In genomic region chr19:55063272-55063671, GRCm38 (mm10) we compare ENCODE assay signal across 7 mouse cellular contexts.
DNase-seq lines count a peak whose midpoint lies in the region; ATAC-seq and TF ChIP-seq lines count a peak whose summit lies in the region.

No protein-coding gene starts in this region.

- H3K9ac ChIP-seq in neural tube, embryonic 12.5 days, result no peak overlapping the region
- H3K9ac ChIP-seq in embryonic facial prominence, embryonic 11.5 days (replicated peaks; ENCODE audit: low read length), result no peak overlapping the region
- H3K9ac ChIP-seq in lung, postnatal 0 days (replicated peaks; ENCODE audit: low read depth), result no peak overlapping the region

- no peak for TF ChIP-seq EP300 in lung, postnatal 0 days (IDR thresholded peaks at IDR 0.05)

- no peak for DNase-seq in neural tube, embryonic 10.5 days (ENCODE audit: extremely low spot score, low spot score)
- DNase-seq in embryonic facial prominence, embryonic 11.5 days (ENCODE audit: low spot score), result peak; percentile 61
- DNase-seq in lung, postnatal 0 days (ENCODE audit: low spot score), result peak; percentile 87
- DNase-seq in gastrocnemius, postnatal 14 days, result no peak
- no peak for DNase-seq in cerebellum, postnatal 10 days

- H3K27ac ChIP-seq in neural tube, embryonic 12.5 days, result no peak overlapping the region
- H3K27ac ChIP-seq in embryonic facial prominence, embryonic 11.5 days (replicated peaks; ENCODE audit: low read depth, low read length), result no peak overlapping the region
- no peak overlapping the region for H3K27ac ChIP-seq in lung, postnatal 0 days (ENCODE audit: low read length)

- intact Hi-C loops in gastrocnemius, postnatal 14 days (cut with DNase I; ENCODE audit: low total_unique reads), result no loop called here

- WGBS in neural tube, embryonic 12.5 days, result 41% methylated on average over 6 of the region's 6 CpGs
- 34% methylated on average over 6 of the region's 6 CpGs for WGBS in embryonic facial prominence, embryonic 11.5 days
- 13% methylated on average over 6 of the region's 6 CpGs for WGBS in lung, postnatal 0 days

- peaks cover 8% of the 10 kb centered on the region for H3K36me3 ChIP-seq in neural tube, embryonic 12.5 days
- no peaks in the 10 kb centered on the region for H3K36me3 ChIP-seq in embryonic facial prominence, embryonic 11.5 days (replicated peaks; ENCODE audit: control insufficient read depth, insufficient read depth, low read depth, low read length)
- peaks cover 8% of the 10 kb centered on the region; the same call in 1 of the 2 replicates for H3K36me3 ChIP-seq in lung, postnatal 0 days (ENCODE audit: insufficient read depth, low read length)

- no peak overlapping the region for H3K4me3 ChIP-seq in neural tube, embryonic 12.5 days
- H3K4me3 ChIP-seq in embryonic facial prominence, embryonic 11.5 days (ENCODE audit: low read depth, low read length), result no peak overlapping the region
- no peak overlapping the region for H3K4me3 ChIP-seq in lung, postnatal 0 days (ENCODE audit: low read depth, low read length)

- TF ChIP-seq CTCF in lung, postnatal 0 days (IDR thresholded peaks at IDR 0.05), result peak; percentile 9; the same call in 1 of the 2 replicates

- peaks cover 6% of the 10 kb centered on the region; the same call in 1 of the 2 replicates for H3K4me1 ChIP-seq in neural tube, embryonic 12.5 days
- H3K4me1 ChIP-seq in embryonic facial prominence, embryonic 11.5 days (ENCODE audit: control insufficient read depth, insufficient read depth, low read length), result no peaks in the 10 kb centered on the region
- peaks cover 4% of the 10 kb centered on the region; the same call in 1 of the 2 replicates for H3K4me1 ChIP-seq in lung, postnatal 0 days (ENCODE audit: insufficient read depth, low read depth, low read length)

- H3K4me2 ChIP-seq in neural tube, embryonic 12.5 days (replicated peaks), result no peak overlapping the region
- H3K4me2 ChIP-seq in embryonic facial prominence, embryonic 11.5 days (ENCODE audit: low read depth, low read length), result no peak overlapping the region
- H3K4me2 ChIP-seq in lung, postnatal 0 days (replicated peaks; ENCODE audit: low read depth, low read length), result 0 out of 2 replicates have a peak overlapping the region, but pooled peaks have one; percentile 0

- no peaks in the 10 kb centered on the region; the same call in 1 of the 2 replicates for H3K9me3 ChIP-seq in neural tube, embryonic 12.5 days
- H3K9me3 ChIP-seq in embryonic facial prominence, embryonic 11.5 days (replicated peaks; ENCODE audit: control insufficient read depth, low read length), result no peaks in the 10 kb centered on the region
- no peaks in the 10 kb centered on the region for H3K9me3 ChIP-seq in lung, postnatal 0 days (ENCODE audit: low read length)

- H3K27me3 ChIP-seq in neural tube, embryonic 12.5 days (replicated peaks), result no peaks in the 10 kb centered on the region
- no peaks in the 10 kb centered on the region for H3K27me3 ChIP-seq in embryonic facial prominence, embryonic 11.5 days (ENCODE audit: control insufficient read depth, insufficient read depth, low read length)
- no peaks in the 10 kb centered on the region for H3K27me3 ChIP-seq in lung, postnatal 0 days (replicated peaks; ENCODE audit: insufficient read depth, low read length)

- 0 out of 2 replicates have a peak, but pooled peaks have one; percentile 35 for ATAC-seq in neural tube, embryonic 12.5 days (ENCODE audit: low FRiP score, low read depth)
- ATAC-seq in embryonic facial prominence, embryonic 11.5 days (replicated peaks; ENCODE audit: insufficient number of reproducible peaks, low FRiP score, low TSS enrichment, low read depth), result no peak
- ATAC-seq in lung, postnatal 0 days, result peak; percentile 79
- no peak for ATAC-seq in monocyte, adult 5-6 weeks (replicated peaks; ENCODE audit: insufficient number of reproducible peaks, low FRiP score, low TSS enrichment, poor library complexity, severe bottlenecking)

Comparison
In these comparisons a context has a peak if more than half of its experiments do, and no peak if none do; other contexts are left out.
1. ATAC-seq: peak in neural tube, embryonic 12.5 days (single experiment) and lung, postnatal 0 days (single experiment); none in embryonic facial prominence, embryonic 11.5 days (single experiment) and monocyte, adult 5-6 weeks (single experiment).
2. DNase-seq: peak in embryonic facial prominence, embryonic 11.5 days (single experiment) and lung, postnatal 0 days (single experiment); none in neural tube, embryonic 10.5 days (single experiment), gastrocnemius, postnatal 14 days (single experiment) and cerebellum, postnatal 10 days (0 of 2).